Mouse (Mus musculus) urinary bladder, postnatal 14 days (tissue): Measurements from ENCODE around the gene Unc79.

Experiments
- DNase-seq: peaks from one replicate; pipeline ENCODE4 v3.0.0; 2021; ENCODE audit warnings: low spot score

Unc79 gene

DNA sequence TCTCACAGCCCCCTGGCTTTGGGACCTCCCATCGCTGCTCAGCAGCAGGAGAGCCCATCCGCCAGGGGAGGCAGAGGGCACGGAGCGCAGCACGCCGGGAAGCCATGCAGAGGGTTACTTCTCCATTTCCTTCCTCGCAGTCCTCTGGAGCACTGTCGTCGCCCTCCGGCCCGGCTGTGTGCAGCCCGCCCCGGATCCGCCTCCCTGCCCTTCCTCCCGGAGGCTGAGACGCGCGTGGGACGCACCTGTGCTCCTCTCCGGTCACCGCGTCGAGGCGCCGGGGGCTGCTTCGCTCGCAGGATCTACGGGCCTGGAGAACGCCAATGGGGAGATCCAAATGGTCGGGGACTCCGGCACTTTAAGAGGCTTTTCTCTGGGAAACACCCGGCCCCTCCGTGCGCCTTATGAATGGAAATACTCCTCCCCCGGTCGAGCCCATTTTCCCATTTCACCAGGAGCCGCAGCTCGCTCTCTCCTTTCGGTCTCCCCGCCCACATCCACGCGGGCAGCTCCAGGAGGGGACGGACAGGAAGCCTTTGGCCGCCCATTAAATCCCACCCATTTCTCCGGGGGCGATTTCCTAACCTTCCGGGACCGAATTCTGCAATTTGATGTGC, at the start of gene Unc79:
Gene Unc79, plus strand, starts transcription at position 82 of the 617 bp plus-strand sequence.
- peak; percentile 19 for DNase-seq

GRCm38 (mm10) chr12:102899091-102899490, 49.6 kb upstream of the Unc79 start, which contains the start of gene Cox8c:
Gene Cox8c (plus strand): TSS chr12:102899316.
- no peak for DNase-seq

GRCm38 (mm10) chr12:102908191-102908590, 40.5 kb upstream of the Unc79 start:
- no peak for DNase-seq

- no peak for DNase-seq
These were observed 32.6 kb upstream of the Unc79 start for GRCm38 (mm10) chr12:102916073-102916472.

- no peak for DNase-seq
These were observed 18.9 kb upstream of the Unc79 start for GRCm38 (mm10) chr12:102929764-102930163.

- no peak for DNase-seq
These were observed 18.3 kb upstream of the Unc79 start for GRCm38 (mm10) chr12:102930335-102930734.

- DNase-seq, result no peak
These were observed 17.9 kb upstream of the Unc79 start for GRCm38 (mm10) chr12:102930789-102931188.

DNA sequence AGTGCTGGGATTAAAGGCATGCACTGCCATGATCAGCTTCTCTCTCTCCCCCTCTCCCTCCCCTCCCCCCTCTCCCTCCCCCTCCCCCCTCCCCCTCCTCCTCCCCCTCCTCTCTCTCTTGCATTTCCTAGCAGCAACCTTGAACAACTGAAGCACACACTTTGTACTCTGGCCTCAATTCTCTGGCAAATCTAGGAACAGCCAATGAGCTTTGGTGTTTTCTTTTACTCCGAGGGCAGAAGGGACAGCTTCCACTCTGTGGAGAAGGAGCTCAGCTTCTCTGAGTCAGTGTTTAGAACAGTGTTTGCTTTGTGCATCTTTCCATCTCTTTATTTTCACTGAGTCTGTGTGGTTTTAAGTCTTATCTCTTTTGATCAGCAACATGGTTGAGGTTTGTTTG, 12.8 kb upstream of the Unc79 start:
- DNase-seq, result no peak

DNA sequence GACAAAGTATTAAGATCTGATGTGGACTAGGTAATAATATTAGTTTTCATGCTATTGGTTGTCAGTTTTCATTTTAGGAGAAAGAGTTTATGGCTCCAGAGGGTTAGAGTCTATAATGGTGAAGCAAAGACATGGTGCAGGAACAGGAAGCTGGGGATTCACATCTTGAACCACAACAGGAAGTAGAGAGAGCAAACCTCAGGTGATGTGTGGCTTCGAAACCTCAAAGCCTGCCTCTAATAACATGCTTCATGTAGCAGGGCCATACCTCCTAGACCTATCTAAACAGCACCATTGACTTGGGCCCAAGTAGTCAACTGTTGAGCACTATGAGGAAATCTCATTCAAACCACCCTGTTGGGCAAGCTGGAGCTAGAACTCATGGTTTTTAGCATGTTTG, 3.1 kb upstream of the Unc79 start:
- no peak for DNase-seq

DNA sequence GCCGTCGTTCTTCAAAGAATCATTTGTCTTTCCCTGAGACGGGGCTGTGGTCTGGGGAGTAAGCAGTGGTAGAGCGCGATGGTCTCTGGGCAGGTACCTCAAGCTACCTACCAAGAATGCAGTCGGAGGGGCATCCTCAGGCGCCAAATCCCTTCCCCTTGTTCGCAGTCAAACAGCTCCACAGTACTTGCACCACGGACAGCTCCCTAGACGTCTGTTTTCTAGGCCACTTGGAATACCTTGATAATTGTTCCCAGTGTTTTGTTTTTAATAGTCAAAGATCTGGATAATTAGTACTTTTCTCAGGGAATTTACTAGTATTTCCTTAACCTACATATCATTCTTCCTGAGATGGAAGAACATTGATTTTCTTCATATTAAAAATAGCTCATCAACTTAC, 833 bp upstream of the Unc79 start:
- no peak for DNase-seq

- DNase-seq, result peak; percentile 55
These were observed 943 bp downstream of the Unc79 start for GRCm38 (mm10) chr12:102949395-102950208.

DNA sequence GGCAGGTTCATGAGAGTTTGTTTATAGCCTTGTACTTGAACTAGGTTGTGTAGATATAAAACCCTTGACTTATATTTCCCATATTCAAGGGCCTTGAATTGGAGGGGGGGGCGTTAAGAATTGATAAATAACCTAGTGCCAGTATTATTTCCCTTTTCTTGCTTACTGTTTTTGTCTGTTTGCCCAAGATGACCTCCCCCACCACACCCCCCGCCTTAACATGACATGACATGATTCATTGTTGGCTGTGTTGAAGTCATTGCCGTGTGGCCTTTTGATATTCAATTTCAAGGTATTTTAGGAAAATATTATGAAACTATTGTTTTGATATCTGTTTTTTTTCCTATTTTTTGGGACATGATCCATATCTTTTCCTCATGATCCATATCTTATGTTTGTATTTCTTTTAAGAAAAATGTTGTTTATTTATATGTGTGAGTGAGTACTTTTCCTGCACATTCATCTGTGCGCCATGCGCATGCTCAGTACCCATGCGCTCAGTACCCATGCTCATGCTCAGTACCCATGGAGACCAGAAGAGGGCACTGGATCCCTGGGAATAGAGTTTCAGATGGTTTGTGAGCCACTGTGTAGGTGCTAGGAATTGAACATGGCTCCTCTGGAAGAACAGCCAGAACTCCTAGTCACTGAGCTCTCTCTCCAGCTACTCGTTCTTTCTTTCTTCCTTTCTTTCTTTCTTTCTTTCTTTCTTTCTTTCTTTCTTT, 11.6 kb downstream of the Unc79 start:
- no peak for DNase-seq

DNA sequence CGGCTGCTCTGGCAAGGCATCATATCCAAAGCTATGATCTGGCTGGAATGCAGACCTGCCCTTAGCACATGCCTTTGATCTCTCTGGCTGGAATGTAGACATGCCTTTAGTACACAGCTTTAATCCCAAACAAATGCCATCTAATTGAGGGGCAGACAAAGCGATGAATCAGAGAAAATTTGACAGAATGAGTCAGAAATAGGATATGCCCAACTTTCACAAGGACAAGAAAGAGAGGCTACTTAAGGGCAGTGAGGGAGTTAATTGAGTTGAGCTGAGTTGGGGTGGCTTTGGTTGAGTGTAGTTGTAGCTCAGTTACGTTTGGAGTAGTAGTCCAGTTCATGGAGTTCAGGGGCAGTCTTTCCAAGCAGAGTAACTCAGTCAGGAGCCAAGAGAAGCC, 12.4 kb downstream of the Unc79 start:
- DNase-seq, result no peak

- no peak for DNase-seq
These were observed 15.8 kb downstream of the Unc79 start for GRCm38 (mm10) chr12:102964486-102964885.

- DNase-seq, result no peak
These were observed 31.9 kb downstream of the Unc79 start for GRCm38 (mm10) chr12:102980584-102980983.

DNA sequence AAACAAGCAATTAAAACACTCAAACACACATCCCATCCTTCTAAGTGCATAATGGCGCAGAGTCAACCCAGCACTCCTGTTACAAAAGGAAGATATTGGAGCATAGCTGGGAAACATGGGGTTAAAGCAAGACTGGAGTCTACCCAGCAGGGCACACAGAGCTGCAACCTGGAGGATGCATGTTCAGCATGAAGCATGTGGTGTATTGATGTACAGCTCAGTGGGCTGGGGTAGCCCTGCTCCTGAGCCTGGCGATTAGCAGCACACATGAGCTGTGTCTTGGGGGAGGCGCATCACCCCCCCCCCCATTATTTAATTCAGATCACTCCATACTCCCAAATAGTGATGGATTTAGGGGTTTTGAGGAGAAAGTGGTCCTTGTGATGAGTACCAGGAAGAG, 32.9 kb downstream of the Unc79 start:
- DNase-seq, result no peak

- no peak for DNase-seq
These were observed 36.7 kb downstream of the Unc79 start for GRCm38 (mm10) chr12:102985401-102985800.

GRCm38 (mm10) chr12:102987736-102988135, 39.1 kb downstream of the Unc79 start:
- DNase-seq, result no peak

DNA sequence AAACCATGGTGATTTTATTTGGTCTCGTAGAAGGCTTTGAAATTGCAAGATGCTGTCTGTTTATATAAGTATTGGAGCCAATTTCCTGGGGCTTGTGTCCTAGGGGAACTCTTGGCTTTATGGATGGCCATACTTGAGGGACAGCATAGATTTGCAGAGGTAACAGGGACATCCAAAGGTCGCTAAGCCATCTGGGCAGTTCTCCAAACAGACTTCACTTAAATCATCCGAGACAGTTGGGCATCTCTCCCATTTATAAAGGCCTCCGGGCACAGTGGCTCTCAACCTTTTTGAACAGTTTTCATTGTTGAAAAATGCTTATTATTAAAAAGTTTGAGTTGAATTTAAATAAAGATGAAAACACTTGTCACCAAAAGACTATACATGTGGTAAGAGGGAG, 59.8 kb downstream of the Unc79 start:
- no peak for DNase-seq

GRCm38 (mm10) chr12:103018161-103018560, 69.5 kb downstream of the Unc79 start:
- peak; percentile 8 for DNase-seq

DNA sequence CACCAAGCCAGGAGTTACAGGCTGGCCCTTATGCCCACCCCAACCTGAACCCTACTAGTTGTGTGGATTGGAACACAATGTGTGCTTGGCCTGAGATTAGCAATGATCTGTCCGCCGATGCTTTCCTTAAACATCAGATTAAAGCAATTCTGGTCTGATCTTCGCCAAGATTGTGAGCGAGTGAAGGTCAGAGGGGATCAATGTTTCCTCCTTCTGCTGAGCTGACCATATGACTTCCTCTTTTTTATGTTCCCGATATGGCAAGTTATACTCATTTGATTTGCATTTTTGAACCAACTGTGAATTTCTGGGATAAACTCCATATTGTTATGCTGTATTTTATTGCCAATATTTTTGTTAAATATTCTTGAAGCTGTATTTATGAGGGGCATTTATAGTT, 88.0 kb downstream of the Unc79 start:
- no peak for DNase-seq

GRCm38 (mm10) chr12:103039332-103039731, 90.7 kb downstream of the Unc79 start:
- DNase-seq, result no peak

- no peak for DNase-seq
These were observed 91.5 kb downstream of the Unc79 start for GRCm38 (mm10) chr12:103040136-103040535.
